Mouse (Mus musculus): ENCODE data around the gene Best3.

- TF ChIP-seq CTCF (IDR thresholded peaks at IDR 0.05; ENCODE audit: low read depth) (no peak), EP300 (optimal IDR thresholded peaks at IDR 0.05) (no peak)
Measured at GRCm38 (mm10) chr10:117049961-117050597, 64.0 kb downstream of the Best3 start.
